Mouse (Mus musculus) testis, adult 2 months (tissue): ENCODE results near the gene Myrf.

ENCODE experiments used
- CTCF ChIP-seq: fragments of 200-500 bp; IDR thresholded peaks from 2 replicates; pipeline ENCODE4 v1.5.1; 2012; ENCODE audit warnings: low read depth, mild to moderate bottlenecking, inconsistent platforms, low read length, moderate library complexity; ENCODE audit not compliant: control insufficient read depth, insufficient read depth, insufficient replicate concordance
- POLR2A ChIP-seq: fragments of 200-500 bp; IDR thresholded peaks from 2 replicates; pipeline ENCODE4 v1.6.1; 2012; ENCODE audit warnings: low read depth, mild to moderate bottlenecking, inconsistent platforms, low read length, moderate library complexity; ENCODE audit not compliant: control insufficient read depth

- TF ChIP-seq POLR2A (no peak), CTCF (no peak)
Observed at GRCm38 (mm10) chr19:10163896-10164295, 76.7 kb downstream of the Myrf start.
